Comparison of ENCODE assay signal across 8 mouse cellular contexts in the genomic region with DNA sequence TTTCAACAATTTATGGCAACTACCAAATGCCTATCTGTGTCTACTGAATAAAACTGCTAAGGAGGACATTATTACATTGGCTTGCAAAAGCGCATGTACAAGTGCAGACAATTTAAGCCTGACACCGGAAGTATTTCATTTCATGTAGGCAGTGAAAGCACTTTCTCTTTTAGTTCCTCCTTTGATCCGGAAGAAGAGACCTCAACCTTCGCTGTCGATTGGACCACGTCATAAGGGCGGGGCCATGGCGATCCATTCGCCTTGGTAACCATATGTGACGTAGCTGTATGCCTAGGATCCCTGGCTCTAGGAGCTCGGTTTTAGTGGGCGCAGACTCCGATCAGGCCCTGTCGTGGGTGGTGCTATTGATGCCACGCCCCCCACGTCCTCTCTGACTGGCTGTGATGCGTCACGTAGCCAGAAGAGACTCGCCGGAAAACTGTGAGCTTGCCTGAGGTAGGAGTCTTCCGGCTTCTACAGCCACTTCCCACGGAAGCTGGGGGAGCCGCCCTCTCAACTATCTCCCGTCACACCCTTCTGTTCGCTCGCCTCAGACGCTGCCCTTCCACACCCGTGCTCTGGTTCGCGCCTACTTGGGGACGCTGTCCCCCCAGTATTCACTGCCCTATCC. TPM values are rescaled to one million over a fixed set of nuclear protein-coding genes. Genes with fewer than 3 reads are reported as not detected.
DNase-seq lines count a peak whose midpoint lies in the region; ATAC-seq lines count a peak whose summit lies in the region.

No protein-coding gene starts in this region.

- 2% methylated on average over 30 of the region's 31 CpGs for WGBS in forebrain, embryonic 14.5 days
- 2% methylated on average over 31 of the region's 31 CpGs for WGBS in neural tube, embryonic 15.5 days

- peak; percentile 98 for ATAC-seq in forebrain, embryonic 14.5 days
- peak; percentile 100 for ATAC-seq in neural tube, embryonic 15.5 days (ENCODE audit: low FRiP score)

- intact Hi-C loops in heart, postnatal 14 days (cut with DNase I): loop anchor here (5.0 kb wide), 1 partner anchor 174 kb away; a partner anchor contains a TSS

- peak overlapping the region; percentile 61 for H3K4me2 ChIP-seq in forebrain, embryonic 14.5 days (ENCODE audit: low read length)
- peak overlapping the region; percentile 62 for H3K4me2 ChIP-seq in neural tube, embryonic 15.5 days

- H3K4me1 ChIP-seq in forebrain, embryonic 14.5 days (ENCODE audit: control insufficient read depth, insufficient read depth, low read length): 0 out of 2 replicates have a peak, but pooled peaks cover 4% of the 10 kb centered on the region
- peaks cover 3% of the 10 kb centered on the region for H3K4me1 ChIP-seq in neural tube, embryonic 15.5 days

- peak; percentile 100 for DNase-seq in ES-CJ7 (ENCODE audit: low read depth, low spot score)
- DNase-seq in cerebellum, adult 11 months: peak; percentile 94
- peak; percentile 99 for DNase-seq in forebrain, embryonic 14.5 days (ENCODE audit: low spot score)
- DNase-seq in heart, postnatal 14 days: peak; percentile 90 to 96
- peak; percentile 97 for DNase-seq in layer of hippocampus, adult 11-12 months (ENCODE audit: low spot score)
- DNase-seq in lung, adult 18-20 months: peak; percentile 98 to 99
- DNase-seq in testis, postnatal 14 days (ENCODE audit: low spot score): peak; percentile 95

- H3K36me3 ChIP-seq in forebrain, embryonic 14.5 days (ENCODE audit: control insufficient read depth, insufficient read depth, low read length): no peaks in the 10 kb centered on the region
- H3K36me3 ChIP-seq in neural tube, embryonic 15.5 days: no peaks in the 10 kb centered on the region

- H3K4me3 ChIP-seq in forebrain, embryonic 14.5 days (ENCODE audit: low read depth, low read length): peak overlapping the region; percentile 49
- H3K4me3 ChIP-seq in neural tube, embryonic 15.5 days (replicated peaks): peak overlapping the region; percentile 68

- peak overlapping the region; percentile 92 for H3K27ac ChIP-seq in forebrain, embryonic 14.5 days (ENCODE audit: low read depth, low read length)
- H3K27ac ChIP-seq in neural tube, embryonic 15.5 days (replicated peaks): peak overlapping the region; percentile 96

- H3K27me3 ChIP-seq in forebrain, embryonic 14.5 days (replicated peaks; ENCODE audit: control insufficient read depth, insufficient read depth, low read length): no peaks in the 10 kb centered on the region
- H3K27me3 ChIP-seq in neural tube, embryonic 15.5 days (replicated peaks): peaks cover 8% of the 10 kb centered on the region; the same call in 1 of the 2 replicates

- H3K9ac ChIP-seq in forebrain, embryonic 14.5 days (ENCODE audit: low read length): peak overlapping the region; percentile 63
- peak overlapping the region; percentile 59 for H3K9ac ChIP-seq in neural tube, embryonic 15.5 days (replicated peaks)

- no peaks in the 10 kb centered on the region; the same call in 1 of the 2 replicates for H3K9me3 ChIP-seq in forebrain, embryonic 14.5 days (replicated peaks; ENCODE audit: control insufficient read depth, low read length)
- H3K9me3 ChIP-seq in neural tube, embryonic 15.5 days (replicated peaks): no peaks in the 10 kb centered on the region

RNA-seq across cellular contexts. Expression of a gene that starts 36.7 kb away (rescaled TPM):
- 19.5 and 21.6 TPM in 2 replicates for polyA plus RNA-seq in forebrain, embryonic 14.5 days (2014; fragmentation: Nextera tagmentation; extraction: Ambion mirVana)
- total RNA-seq in heart, postnatal 14 days (2021): 10 to 100 TPM; 13.1 to 13.8 TPM
- polyA plus RNA-seq in neural tube, embryonic 15.5 days (2015; fragmentation: Nextera tagmentation; extraction: Ambion mirVana): 15.2 and 15.8 TPM in 2 replicates

Comparison
In these comparisons a context has a peak if more than half of its experiments do, and no peak if none do; other contexts are left out.
1. Peak in every context shown above with its lines: DNase-seq, ATAC-seq, H3K4me3 ChIP-seq and H3K27ac ChIP-seq.